Mouse (Mus musculus) stomach, postnatal 0 days (tissue): ENCODE results near the gene Ccdc136. TPM values are rescaled to one million over a fixed set of nuclear protein-coding genes. Genes with fewer than 3 reads are reported as not detected.

ENCODE experiments used
- ATAC-seq: fragments of 200-750 bp; cut with Nextera tagmentation; 2 replicates; pipeline ENCODE4 v1.8.0; 2017; ENCODE audit not compliant: low FRiP score, low TSS enrichment
- DNase-seq: peaks from one replicate; pipeline ENCODE4 v3.0.0-alpha.2; 2016; ENCODE audit warnings: low spot score
- H3K27ac ChIP-seq: fragments of 300-500 bp; sonication (generic); replicated peaks from 2 replicates; pipeline ENCODE4 v1.5.1; 2014; ENCODE audit warnings: mild to moderate bottlenecking, control low read depth
- H3K27me3 ChIP-seq: fragments of 300-500 bp; sonication (generic); 2 replicates; pipeline ENCODE4 v1.6.1; 2014; ENCODE audit warnings: low read length; ENCODE audit not compliant: control insufficient read depth, insufficient read depth
- H3K36me3 ChIP-seq: fragments of 300-500 bp; sonication (generic); 2 replicates; pipeline ENCODE4 v1.6.1; 2014; ENCODE audit warnings: low read length, mixed read lengths; ENCODE audit not compliant: control insufficient read depth, insufficient read depth
- H3K4me1 ChIP-seq: fragments of 300-500 bp; sonication (generic); replicated peaks from 2 replicates; pipeline ENCODE4 v1.6.1; 2014; ENCODE audit warnings: antibody characterized with exemption; ENCODE audit not compliant: control insufficient read depth, insufficient read depth
- H3K4me2 ChIP-seq: fragments of 300-500 bp; sonication (generic); replicated peaks from 2 replicates; pipeline ENCODE4 v1.6.1; 2014; ENCODE audit warnings: low read depth, mild to moderate bottlenecking, control low read depth, moderate library complexity
- H3K4me3 ChIP-seq: fragments of 300-500 bp; sonication (generic); 2 replicates; pipeline ENCODE4 v1.5.1; 2014; ENCODE audit warnings: low read depth, low read length, control low read depth
- H3K9ac ChIP-seq: fragments of 300-500 bp; sonication (generic); 2 replicates; pipeline ENCODE4 v1.6.1; 2014; ENCODE audit warnings: mild to moderate bottlenecking, low read length, control low read depth, mixed read lengths
- H3K9me3 ChIP-seq: fragments of 300-500 bp; sonication (generic); 2 replicates; pipeline ENCODE4 v1.6.1; 2016; ENCODE audit warnings: low read length; ENCODE audit not compliant: control insufficient read depth
- CTCF ChIP-seq: IDR thresholded peaks from 2 replicates; pipeline ENCODE4 v1.5.1; 2016; ENCODE audit warnings: antibody characterized with exemption, low read depth, mild to moderate bottlenecking, moderate library complexity
- EP300 ChIP-seq: optimal IDR thresholded peaks from 2 replicates; pipeline ENCODE3; 2016; ENCODE audit warnings: antibody characterized with exemption
- WGBS: fragments of 180-500 bp; shearing (Covaris S2); extraction: QIAGEN DNeasy Blood & Tissue Kit; methylation state at CpG from one replicate; pipeline ENCODE4 v1.1.7; 2014; 5-methylcytosine and 5-hydroxymethylcytosine counted together
- polyA plus RNA-seq: library from polyadenylated mRNA; unstranded; fragments of >200 nt; fragmentation: Nextera tagmentation; extraction: Ambion mirVana; gene quantifications from 2 replicates; pipeline ENCODE4 v1.2.1, GENCODE M21; 2015

Ccdc136 gene
- polyA plus RNA-seq, 1 experiment from 2014 or later, result 12.6 TPM

- H3K36me3 ChIP-seq, result peaks cover 12% of the 10 kb centered on the region; the same call in 1 of the 2 replicates
- ATAC-seq, result no peak
Observed at GRCm38 (mm10) chr6:29365277-29365676, 30.8 kb upstream of the Ccdc136 start.

GRCm38 (mm10) chr6:29377386-29377785 lies 18.7 kb upstream of the Ccdc136 start:
- Histone ChIP-seq H3K4me1 (no peaks in the 10 kb centered on the region), H3K27me3 (no peaks in the 10 kb centered on the region), H3K9me3 (no peaks in the 10 kb centered on the region), H3K27ac (no peak overlapping the region), H3K9ac (no peak overlapping the region), H3K4me3 (no peak overlapping the region), H3K4me2 (no peak overlapping the region), H3K36me3 (peaks cover 25% of the 10 kb centered on the region)
- DNase-seq (no peak), ATAC-seq (no peak)
- TF ChIP-seq CTCF (no peak), EP300 (no peak)
- whole genome bisulfite sequencing, result 87% methylated on average over 4 of the region's 4 CpGs

More at GRCm38 (mm10) chr6:29365277-29365676, 30.8 kb upstream of the Ccdc136 start:
- 91% methylated on average over 1 of the region's 1 CpGs for WGBS
- Histone ChIP-seq H3K9me3 (no peaks in the 10 kb centered on the region), H3K4me1 (no peaks in the 10 kb centered on the region), H3K4me3 (no peak overlapping the region), H3K27ac (no peak overlapping the region), H3K27me3 (no peaks in the 10 kb centered on the region), H3K9ac (no peak overlapping the region), H3K4me2 (no peak overlapping the region)
- no peak for DNase-seq
- TF ChIP-seq CTCF, result no peak
- TF ChIP-seq EP300, result no peak

- 85% methylated on average over 10 of the region's 10 CpGs for WGBS
- H3K27ac ChIP-seq, result no peak overlapping the region
- H3K4me1 ChIP-seq, result no peaks in the 10 kb centered on the region
- DNase-seq, result no peak
- H3K9me3 ChIP-seq, result no peaks in the 10 kb centered on the region
- no peaks in the 10 kb centered on the region for H3K27me3 ChIP-seq
- peaks cover 23% of the 10 kb centered on the region for H3K36me3 ChIP-seq
- no peak for ATAC-seq
- H3K4me2 ChIP-seq, result no peak overlapping the region
- H3K4me3 ChIP-seq, result no peak overlapping the region
- no peak overlapping the region for H3K9ac ChIP-seq
- TF ChIP-seq CTCF, result no peak
- TF ChIP-seq EP300, result no peak
Observed at GRCm38 (mm10) chr6:29378678-29379077, 17.4 kb upstream of the Ccdc136 start.

- no peaks in the 10 kb centered on the region for H3K27me3 ChIP-seq
- WGBS, result 93% methylated on average over 6 of the region's 6 CpGs
- H3K9ac ChIP-seq, result no peak overlapping the region
- H3K27ac ChIP-seq, result no peak overlapping the region
- H3K4me1 ChIP-seq, result no peaks in the 10 kb centered on the region
- no peak overlapping the region for H3K4me3 ChIP-seq
- H3K36me3 ChIP-seq, result peaks cover 16% of the 10 kb centered on the region
- TF ChIP-seq EP300 (no peak), CTCF (no peak)
- no peak overlapping the region for H3K4me2 ChIP-seq
- no peak for ATAC-seq
- no peak for DNase-seq
- H3K9me3 ChIP-seq, result no peaks in the 10 kb centered on the region
Observed at GRCm38 (mm10) chr6:29379954-29380353, 16.2 kb upstream of the Ccdc136 start.

DNA sequence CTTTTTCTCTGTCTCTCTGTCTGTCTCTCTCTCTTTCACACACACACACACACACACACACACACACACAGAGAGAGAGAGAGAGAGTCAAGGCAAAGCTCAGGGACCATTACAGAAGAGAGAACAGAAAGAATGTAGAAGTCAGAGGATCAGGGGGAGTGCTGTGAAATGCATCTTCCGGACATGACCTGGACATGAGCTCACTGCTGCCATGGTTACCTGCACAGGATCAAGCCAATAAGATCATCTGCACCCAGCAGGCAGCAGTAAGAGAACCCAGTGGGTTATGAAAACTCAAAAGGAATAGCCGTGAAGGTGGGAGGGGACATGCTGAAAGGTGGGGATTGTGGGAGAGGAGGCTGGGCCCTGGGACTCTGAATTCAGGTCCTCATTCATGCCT lies 13.7 kb upstream of the Ccdc136 start:
- no peak for ATAC-seq
- TF ChIP-seq EP300, result no peak
- no peak for TF ChIP-seq CTCF
- Histone ChIP-seq H3K36me3 (peaks cover 2% of the 10 kb centered on the region; the same call in 1 of the 2 replicates), H3K4me2 (no peak overlapping the region), H3K4me3 (no peak overlapping the region), H3K9me3 (no peaks in the 10 kb centered on the region), H3K4me1 (no peaks in the 10 kb centered on the region), H3K27ac (no peak overlapping the region), H3K9ac (no peak overlapping the region), H3K27me3 (no peaks in the 10 kb centered on the region)
- 61% methylated on average over 2 of the region's 2 CpGs for WGBS
- DNase-seq, result no peak

GRCm38 (mm10) chr6:29388052-29388518 lies 8.0 kb upstream of the Ccdc136 start, which contains the start of gene Opn1sw:
Gene Opn1sw (minus strand): TSS chr6:29388468.
- Histone ChIP-seq H3K4me2 (peak within 1 kb of the TSS; percentile 42), H3K9ac (peak within 1 kb of the TSS; percentile 13; the same call in 1 of the 2 replicates), H3K4me1 (peaks cover 4% of the 10 kb centered on the region; the same call in 1 of the 2 replicates), H3K27ac (peak within 1 kb of the TSS; percentile 87), H3K27me3 (no peaks in the 10 kb centered on the region), H3K4me3 (peak within 1 kb of the TSS; percentile 27), H3K9me3 (no peaks in the 10 kb centered on the region), H3K36me3 (no peaks in the 10 kb centered on the region)
- peak; percentile 69 for DNase-seq
- ATAC-seq, result peak; percentile 70
- 4% methylated on average over 12 of the region's 12 CpGs for WGBS
- TF ChIP-seq CTCF (no peak), EP300 (no peak)
